Mouse (Mus musculus): ENCODE data around the gene Spib. TPM values are rescaled to one million over a fixed set of nuclear protein-coding genes. Genes with fewer than 3 reads are reported as not detected.

Spib gene
- polyA plus RNA-seq, 1 experiment from 2014 or later = 0.60 TPM

GRCm38 (mm10) chr7:44534242-44534641, 2.4 kb upstream of the Spib start:
- no peak overlapping the region for H3K4me3 ChIP-seq
- peaks cover 8% of the 10 kb centered on the region for H3K27me3 ChIP-seq
- ATAC-seq (ENCODE audit: insufficient number of reproducible peaks, insufficient read depth, low FRiP score, low TSS enrichment, low read depth) = no peak
- H3K4me2 ChIP-seq = no peak overlapping the region
- H3K4me1 ChIP-seq = no peaks in the 10 kb centered on the region
- no peak overlapping the region for H3K27ac ChIP-seq
- H3K9me3 ChIP-seq = no peaks in the 10 kb centered on the region
- WGBS = 95% methylated on average over 13 of the region's 13 CpGs
- H3K36me3 ChIP-seq = peaks cover 70% of the 10 kb centered on the region
- H3K9ac ChIP-seq = no peak overlapping the region

- Histone ChIP-seq H3K4me1 (no peaks in the 10 kb centered on the region), H3K36me3 (peaks cover 65% of the 10 kb centered on the region), H3K4me2 (no peak overlapping the region), H3K9me3 (no peaks in the 10 kb centered on the region), H3K4me3 (no peak overlapping the region), H3K27me3 (peaks cover 13% of the 10 kb centered on the region), H3K27ac (no peak overlapping the region), H3K9ac (no peak overlapping the region)
- no peak for ATAC-seq (ENCODE audit: insufficient number of reproducible peaks, insufficient read depth, low FRiP score, low TSS enrichment, low read depth)
- 81% methylated on average over 12 of the region's 12 CpGs for WGBS
Measured at GRCm38 (mm10) chr7:44533746-44534045, 1.8 kb upstream of the Spib start.

GRCm38 (mm10) chr7:44532918-44533745, 1.3 kb upstream of the Spib start:
- H3K36me3 ChIP-seq = peaks cover 59% of the 10 kb centered on the region
- no peak for ATAC-seq (ENCODE audit: insufficient number of reproducible peaks, insufficient read depth, low FRiP score, low TSS enrichment, low read depth)
- no peak overlapping the region for H3K4me3 ChIP-seq
- peaks cover 19% of the 10 kb centered on the region for H3K27me3 ChIP-seq
- no peak overlapping the region for H3K9ac ChIP-seq
- 83% methylated on average over 29 of the region's 29 CpGs for WGBS
- H3K4me2 ChIP-seq = no peak overlapping the region
- no peak overlapping the region for H3K27ac ChIP-seq
- peaks cover 2% of the 10 kb centered on the region for H3K4me1 ChIP-seq
- no peaks in the 10 kb centered on the region for H3K9me3 ChIP-seq

- 0 out of 2 replicates have a peak overlapping the region, but pooled peaks have one; percentile 11 for H3K9ac ChIP-seq
- H3K36me3 ChIP-seq = peaks cover 40% of the 10 kb centered on the region
- no peak overlapping the region for H3K4me2 ChIP-seq
- 56% methylated on average over 5 of the region's 5 CpGs for WGBS
- H3K27me3 ChIP-seq = peaks cover 33% of the 10 kb centered on the region
- ATAC-seq (ENCODE audit: insufficient number of reproducible peaks, insufficient read depth, low FRiP score, low TSS enrichment, low read depth) = no peak
- no peaks in the 10 kb centered on the region for H3K9me3 ChIP-seq
- peaks cover 9% of the 10 kb centered on the region for H3K4me1 ChIP-seq
- no peak overlapping the region for H3K4me3 ChIP-seq
- no peak overlapping the region for H3K27ac ChIP-seq
Measured at GRCm38 (mm10) chr7:44531207-44531606, 664 bp downstream of the Spib start.

- no peak overlapping the region for H3K27ac ChIP-seq
- no peak overlapping the region for H3K9ac ChIP-seq
- no peak for ATAC-seq (ENCODE audit: insufficient number of reproducible peaks, insufficient read depth, low FRiP score, low TSS enrichment, low read depth)
- H3K4me3 ChIP-seq = no peak overlapping the region
- WGBS = 78% methylated on average over 3 of the region's 3 CpGs
- no peak overlapping the region for H3K4me2 ChIP-seq
- peaks cover 10% of the 10 kb centered on the region for H3K4me1 ChIP-seq
- no peaks in the 10 kb centered on the region for H3K9me3 ChIP-seq
- peaks cover 33% of the 10 kb centered on the region for H3K36me3 ChIP-seq
- H3K27me3 ChIP-seq = peaks cover 40% of the 10 kb centered on the region
Measured at GRCm38 (mm10) chr7:44530507-44530906, 1.4 kb downstream of the Spib start.

GRCm38 (mm10) chr7:44529518-44529917, 2.4 kb downstream of the Spib start:
- no peak overlapping the region for H3K4me3 ChIP-seq
- H3K9me3 ChIP-seq = no peaks in the 10 kb centered on the region
- peaks cover 20% of the 10 kb centered on the region for H3K4me1 ChIP-seq
- H3K27ac ChIP-seq = no peak overlapping the region
- H3K27me3 ChIP-seq = peaks cover 50% of the 10 kb centered on the region
- H3K36me3 ChIP-seq = peaks cover 23% of the 10 kb centered on the region
- ATAC-seq (ENCODE audit: insufficient number of reproducible peaks, insufficient read depth, low FRiP score, low TSS enrichment, low read depth) = no peak
- H3K4me2 ChIP-seq = no peak overlapping the region
- WGBS = 53% methylated on average over 5 of the region's 5 CpGs
- no peak overlapping the region for H3K9ac ChIP-seq

GRCm38 (mm10) chr7:44527483-44528398, 4.1 kb downstream of the Spib start:
- peaks cover 67% of the 10 kb centered on the region for H3K27me3 ChIP-seq
- no peaks in the 10 kb centered on the region for H3K9me3 ChIP-seq
- no peak overlapping the region; the same call in 1 of the 2 replicates for H3K27ac ChIP-seq
- H3K4me2 ChIP-seq = peak overlapping the region; percentile 84
- H3K4me3 ChIP-seq = peak overlapping the region; percentile 44
- peaks cover 24% of the 10 kb centered on the region for H3K4me1 ChIP-seq
- H3K36me3 ChIP-seq = peaks cover 6% of the 10 kb centered on the region; the same call in 1 of the 2 replicates
- 6% methylated on average over 40 of the region's 40 CpGs for WGBS
- H3K9ac ChIP-seq = peak overlapping the region; percentile 67
- no peak for ATAC-seq (ENCODE audit: insufficient number of reproducible peaks, insufficient read depth, low FRiP score, low TSS enrichment, low read depth)

GRCm38 (mm10) chr7:44526414-44527154, 5.3 kb downstream of the Spib start:
- peaks cover 79% of the 10 kb centered on the region for H3K27me3 ChIP-seq
- 87% methylated on average over 14 of the region's 14 CpGs for WGBS
- no peaks in the 10 kb centered on the region for H3K9me3 ChIP-seq

GRCm38 (mm10) chr7:44525126-44525832, 6.6 kb downstream of the Spib start:
- Histone ChIP-seq H3K27ac (no peak overlapping the region), H3K4me3 (no peak overlapping the region), H3K36me3 (no peaks in the 10 kb centered on the region), H3K4me1 (peaks cover 27% of the 10 kb centered on the region), H3K9me3 (no peaks in the 10 kb centered on the region), H3K4me2 (peak overlapping the region; percentile 24; the same call in 1 of the 2 replicates), H3K9ac (0 out of 2 replicates have a peak overlapping the region, but pooled peaks have one; percentile 52), H3K27me3 (peaks cover 89% of the 10 kb centered on the region)
- ATAC-seq (ENCODE audit: insufficient number of reproducible peaks, insufficient read depth, low FRiP score, low TSS enrichment, low read depth) = no peak
- WGBS = 10% methylated on average over 21 of the region's 22 CpGs

More at GRCm38 (mm10) chr7:44526414-44527154, 5.3 kb downstream of the Spib start:
- Histone ChIP-seq H3K4me2 (no peak overlapping the region), H3K4me1 (peaks cover 25% of the 10 kb centered on the region), H3K36me3 (no peaks in the 10 kb centered on the region), H3K27ac (no peak overlapping the region), H3K4me3 (no peak overlapping the region), H3K9ac (no peak overlapping the region)
- no peak for ATAC-seq (ENCODE audit: insufficient number of reproducible peaks, insufficient read depth, low FRiP score, low TSS enrichment, low read depth)

GRCm38 (mm10) chr7:44524502-44524901, 7.4 kb downstream of the Spib start, which contains the start of gene Mybpc2:
Gene Mybpc2, minus strand, starts transcription at chr7:44524656.
- Histone ChIP-seq H3K4me2 (peak within 1 kb of the TSS; percentile 24; the same call in 1 of the 2 replicates), H3K4me3 (no peak within 1 kb of the TSS), H3K4me1 (peaks cover 27% of the 10 kb centered on the region), H3K27ac (no peak within 1 kb of the TSS), H3K9me3 (no peaks in the 10 kb centered on the region), H3K9ac (0 out of 2 replicates have a peak within 1 kb of the TSS, but pooled peaks have one; percentile 52), H3K36me3 (no peaks in the 10 kb centered on the region), H3K27me3 (peaks cover 84% of the 10 kb centered on the region)
- no peak for ATAC-seq (ENCODE audit: insufficient number of reproducible peaks, insufficient read depth, low FRiP score, low TSS enrichment, low read depth)
- 26% methylated on average over 12 of the region's 12 CpGs for WGBS

Data from embryonic facial prominence, embryonic 13.5 days (tissue).